Comparison of ENCODE assay signal across 15 mouse cellular contexts in genomic region chr10:10744097-10744496, GRCm38 (mm10).
"Had no signal": no experiment of that assay in that cellular context is flagged by ENCODE, and none has a peak within 500 bp of the region (broad histone marks: within the 10 kb centered on the region; RNA-seq: fewer than 3 reads in every experiment).

No protein-coding gene starts in this region.

- H3K9ac ChIP-seq: liver, embryonic 15.5 days; lung, embryonic 15.5 days; neural tube, embryonic 13.5 days had no signal

- H3K4me2 ChIP-seq: liver, embryonic 11.5 days; liver, embryonic 15.5 days; lung, embryonic 15.5 days; midbrain, embryonic 11.5 days; neural tube, embryonic 13.5 days had no signal

- H3K9me3 ChIP-seq: liver, embryonic 15.5 days; lung, embryonic 15.5 days; neural tube, embryonic 13.5 days had no signal

- H3K4me1 ChIP-seq: liver, embryonic 15.5 days; lung, embryonic 15.5 days; neural tube, embryonic 13.5 days had no signal

- H3K27me3 ChIP-seq: liver, embryonic 15.5 days; lung, embryonic 15.5 days; neural tube, embryonic 13.5 days had no signal

- H3K27ac ChIP-seq: liver, embryonic 15.5 days; lung, embryonic 15.5 days; macrophage; neural tube, embryonic 13.5 days had no signal

- H3K36me3 ChIP-seq: liver, embryonic 15.5 days; lung, embryonic 15.5 days; neural tube, embryonic 13.5 days had no signal

- DNase-seq: kidney, adult 18-20 months; kidney, adult 9 months; kidney, postnatal 14 days; kidney, postnatal 4 days; lung, adult 18-20 months; midbrain, embryonic 14.5 days; thymus, adult 18-20 months; thymus, postnatal 36 days had no signal

- H3K4me3 ChIP-seq: liver, embryonic 15.5 days; lung, embryonic 15.5 days; myocyte; neural tube, embryonic 13.5 days had no signal
